Mouse (Mus musculus) embryonic facial prominence, embryonic 13.5 days (tissue): Measurements from ENCODE around the gene Vnn1. TPM values are rescaled to one million over a fixed set of nuclear protein-coding genes. Genes with fewer than 3 reads are reported as not detected.

ENCODE experiments used
- ATAC-seq: fragments of 200-750 bp; cut with Nextera tagmentation; 2 replicates; pipeline ENCODE4 v1.8.0; 2017; ENCODE audit warnings: low read depth; ENCODE audit not compliant: insufficient number of reproducible peaks, insufficient read depth, low FRiP score, low TSS enrichment
- H3K27ac ChIP-seq: fragments of 300-500 bp; sonication (generic); 2 replicates; pipeline ENCODE4 v1.5.1; 2015; ENCODE audit warnings: moderate library complexity, mild to moderate bottlenecking, inconsistent platforms
- H3K27me3 ChIP-seq: fragments of 300-500 bp; sonication (generic); 2 replicates; pipeline ENCODE4 v1.6.1; 2015; ENCODE audit warnings: mild to moderate bottlenecking, inconsistent platforms
- H3K36me3 ChIP-seq: fragments of 300-500 bp; sonication (generic); 2 replicates; pipeline ENCODE4 v1.6.1; 2015; ENCODE audit warnings: mild to moderate bottlenecking, inconsistent platforms
- H3K4me1 ChIP-seq: fragments of 300-500 bp; sonication (generic); 2 replicates; pipeline ENCODE4 v1.6.1; 2015; ENCODE audit warnings: inconsistent platforms
- H3K4me2 ChIP-seq: fragments of 300-500 bp; sonication (generic); 2 replicates; pipeline ENCODE4 v1.6.1; 2015; ENCODE audit warnings: moderate library complexity, mild to moderate bottlenecking, inconsistent platforms
- H3K4me3 ChIP-seq: fragments of 300-500 bp; sonication (generic); 2 replicates; pipeline ENCODE4 v1.5.1; 2015; ENCODE audit warnings: mild to moderate bottlenecking, inconsistent platforms
- H3K9ac ChIP-seq: fragments of 300-500 bp; sonication (generic); 2 replicates; pipeline ENCODE4 v1.6.1; 2015; ENCODE audit warnings: mild to moderate bottlenecking, inconsistent platforms
- H3K9me3 ChIP-seq: fragments of 300-500 bp; sonication (generic); 2 replicates; pipeline ENCODE4 v1.6.1; 2016; ENCODE audit warnings: inconsistent platforms
- WGBS: fragments of 180-500 bp; shearing (Covaris S2); methylation state at CpG from one replicate; pipeline ENCODE4 v1.1.7; 2015; ENCODE audit warnings: mixed read lengths; 5-methylcytosine and 5-hydroxymethylcytosine counted together
- polyA plus RNA-seq: library from polyadenylated mRNA; unstranded; fragments of >200 nt; fragmentation: Nextera tagmentation; extraction: Ambion mirVana; gene quantifications from 2 replicates; pipeline ENCODE4 v1.2.1, GENCODE M21; 2015

Gene Vnn1
- polyA plus RNA-seq, 1 experiment from 2014 or later = 0.41 TPM

- Histone ChIP-seq H3K4me2 (no peak within 1 kb of the TSS), H3K4me3 (no peak within 1 kb of the TSS), H3K36me3 (no peaks in the 10 kb centered on the region), H3K27me3 (no peaks in the 10 kb centered on the region), H3K4me1 (no peaks in the 10 kb centered on the region), H3K9me3 (no peaks in the 10 kb centered on the region), H3K27ac (no peak within 1 kb of the TSS), H3K9ac (no peak within 1 kb of the TSS)
- WGBS = 81% methylated on average over 4 of the region's 4 CpGs
- no peak for ATAC-seq
Measured at GRCm38 (mm10) chr10:23920056-23920455, 25.6 kb downstream of the Vnn1 start, which contains the start of gene Taar1. Taar1 (plus strand) TSS chr10:23920356.

DNA sequence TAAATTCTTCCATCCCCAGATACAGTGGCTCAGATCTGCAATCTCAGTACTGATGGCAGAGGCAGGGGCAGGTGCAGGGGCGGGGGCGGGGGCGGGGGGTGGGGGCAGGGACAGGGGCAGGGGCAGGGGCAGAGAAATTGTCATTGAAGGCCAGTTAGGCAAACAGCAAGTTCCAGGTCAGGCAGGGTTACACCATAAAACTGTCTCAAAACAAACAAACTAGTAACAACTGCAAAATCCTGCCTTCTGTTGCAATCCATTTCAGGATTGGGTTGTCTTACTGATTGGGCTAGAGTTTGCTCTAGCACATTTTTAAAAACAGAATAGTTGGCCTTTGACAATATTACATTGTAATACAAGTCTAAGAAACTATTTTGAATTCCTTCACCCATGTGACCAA, 28.0 kb downstream of the Vnn1 start:
- Histone ChIP-seq H3K9me3 (no peaks in the 10 kb centered on the region), H3K4me1 (no peaks in the 10 kb centered on the region), H3K27me3 (no peaks in the 10 kb centered on the region), H3K36me3 (no peaks in the 10 kb centered on the region), H3K9ac (no peak overlapping the region), H3K27ac (no peak overlapping the region), H3K4me3 (no peak overlapping the region), H3K4me2 (no peak overlapping the region)
- 78% methylated on average over 3 of the region's 3 CpGs for WGBS
- ATAC-seq = no peak

DNA sequence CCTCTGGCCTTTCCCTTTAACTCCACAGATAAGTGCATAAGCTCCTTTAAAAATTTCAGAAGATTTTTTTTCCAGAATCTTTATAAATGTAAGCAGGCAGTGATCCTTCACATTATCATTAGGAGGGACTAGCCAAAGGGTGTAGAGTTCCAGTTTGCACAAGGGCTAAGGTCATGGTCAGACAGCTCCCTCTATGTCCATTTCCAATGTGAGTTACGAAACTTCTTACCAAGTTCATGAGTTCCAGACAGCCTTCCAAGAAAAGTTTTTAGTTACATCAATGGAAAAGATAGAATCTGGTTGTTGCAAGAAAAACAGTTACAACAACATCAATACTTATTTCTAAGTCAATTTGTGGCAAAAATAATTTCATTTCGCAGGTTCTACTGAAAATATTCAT, 29.5 kb downstream of the Vnn1 start:
- Histone ChIP-seq H3K9ac (no peak overlapping the region), H3K4me2 (no peak overlapping the region), H3K4me1 (no peaks in the 10 kb centered on the region), H3K4me3 (no peak overlapping the region), H3K36me3 (no peaks in the 10 kb centered on the region), H3K27me3 (no peaks in the 10 kb centered on the region), H3K9me3 (no peaks in the 10 kb centered on the region), H3K27ac (no peak overlapping the region)
- no peak for ATAC-seq
- WGBS = 81% methylated on average over 2 of the region's 2 CpGs

DNA sequence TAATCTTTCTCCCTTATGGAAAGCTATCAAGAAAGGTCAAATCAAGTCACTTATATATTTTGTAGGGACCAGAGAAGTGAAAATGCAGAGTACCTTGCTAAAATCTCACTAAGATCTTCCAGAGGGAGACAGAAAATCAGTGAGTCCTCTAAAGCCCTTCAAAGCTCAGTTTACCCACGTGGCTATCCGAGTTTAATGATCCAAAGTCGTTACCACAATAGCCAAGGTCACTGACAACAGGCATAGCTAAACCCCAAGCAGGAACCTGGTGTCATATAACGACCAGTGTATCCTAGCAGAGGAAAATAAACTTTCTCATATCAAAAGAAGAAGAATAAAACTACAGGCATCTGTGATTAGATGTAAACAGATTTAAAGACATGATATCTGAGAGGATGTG, 43.1 kb downstream of the Vnn1 start:
- WGBS = 21% methylated on average over 4 of the region's 4 CpGs
- no peak for ATAC-seq
- H3K4me2 ChIP-seq = no peak overlapping the region
- H3K36me3 ChIP-seq = no peaks in the 10 kb centered on the region
- H3K27ac ChIP-seq = no peak overlapping the region
- H3K27me3 ChIP-seq = no peaks in the 10 kb centered on the region
- H3K4me1 ChIP-seq = no peaks in the 10 kb centered on the region
- no peak overlapping the region for H3K9ac ChIP-seq
- H3K9me3 ChIP-seq = no peaks in the 10 kb centered on the region
- H3K4me3 ChIP-seq = no peak overlapping the region

- Histone ChIP-seq H3K27me3 (no peaks in the 10 kb centered on the region), H3K9me3 (no peaks in the 10 kb centered on the region), H3K4me2 (no peak within 1 kb of the TSS), H3K4me3 (no peak within 1 kb of the TSS), H3K27ac (no peak within 1 kb of the TSS), H3K9ac (no peak within 1 kb of the TSS), H3K36me3 (no peaks in the 10 kb centered on the region), H3K4me1 (no peaks in the 10 kb centered on the region)
- ATAC-seq = no peak
- 60% methylated on average over 6 of the region's 6 CpGs for WGBS
Measured at GRCm38 (mm10) chr10:23938312-23938711, 43.8 kb downstream of the Vnn1 start, which contains the start of gene Taar2. Taar2 (plus strand) TSS chr10:23938572.

GRCm38 (mm10) chr10:23942465-23942864, 48.0 kb downstream of the Vnn1 start:
- no peaks in the 10 kb centered on the region for H3K36me3 ChIP-seq
- H3K27me3 ChIP-seq = no peaks in the 10 kb centered on the region
- no peak overlapping the region for H3K9ac ChIP-seq
- H3K4me1 ChIP-seq = no peaks in the 10 kb centered on the region
- 67% methylated on average over 5 of the region's 5 CpGs for WGBS
- H3K4me3 ChIP-seq = no peak overlapping the region
- H3K27ac ChIP-seq = no peak overlapping the region
- H3K4me2 ChIP-seq = no peak overlapping the region
- no peaks in the 10 kb centered on the region for H3K9me3 ChIP-seq
- no peak for ATAC-seq

DNA sequence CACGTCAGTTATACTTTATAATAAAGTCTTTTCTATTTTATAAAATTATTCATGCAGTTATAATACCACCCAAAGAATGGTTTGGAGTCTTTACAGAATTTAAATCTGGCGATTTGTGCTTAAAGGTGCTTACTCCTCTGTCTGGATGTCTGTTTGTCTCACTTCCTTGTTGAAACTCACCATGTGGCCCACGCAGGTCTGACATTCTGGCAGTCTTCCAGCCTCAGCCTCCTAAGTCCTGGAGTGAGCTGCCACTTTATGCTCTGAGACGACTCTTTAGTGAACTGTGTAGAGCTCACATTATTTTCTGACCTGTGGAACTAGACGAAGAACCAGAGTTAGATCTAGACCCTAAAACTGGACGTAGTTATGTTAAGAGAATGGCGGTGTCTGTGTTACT, 53.5 kb downstream of the Vnn1 start:
- Histone ChIP-seq H3K4me1 (no peaks in the 10 kb centered on the region), H3K27ac (no peak overlapping the region), H3K4me3 (no peak overlapping the region), H3K4me2 (no peak overlapping the region), H3K9me3 (no peaks in the 10 kb centered on the region), H3K36me3 (no peaks in the 10 kb centered on the region), H3K9ac (no peak overlapping the region), H3K27me3 (no peaks in the 10 kb centered on the region)
- ATAC-seq = no peak
- 72% methylated on average over 7 of the region's 7 CpGs for WGBS

DNA sequence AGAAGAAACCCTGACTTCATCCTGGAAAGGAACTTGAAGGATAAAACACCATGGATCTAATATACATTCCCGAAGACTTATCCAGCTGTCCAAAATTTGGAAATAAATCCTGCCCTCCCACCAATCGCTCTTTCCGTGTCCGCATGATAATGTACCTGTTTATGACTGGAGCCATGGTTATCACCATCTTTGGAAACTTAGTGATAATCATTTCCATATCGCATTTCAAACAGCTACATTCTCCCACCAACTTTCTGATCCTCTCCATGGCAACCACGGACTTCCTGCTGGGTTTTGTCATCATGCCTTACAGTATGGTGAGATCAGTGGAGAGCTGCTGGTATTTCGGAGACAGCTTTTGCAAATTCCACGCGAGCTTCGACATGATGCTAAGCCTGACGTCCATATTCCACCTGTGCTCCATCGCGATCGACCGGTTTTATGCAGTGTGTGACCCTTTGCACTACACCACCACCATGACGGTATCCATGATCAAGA, 55.1 kb downstream of the Vnn1 start, which contains the start of gene Taar3:
Taar3 (plus strand) TSS at position 51 of the 498 bp plus-strand sequence.
- H3K4me2 ChIP-seq = no peak within 1 kb of the TSS
- no peaks in the 10 kb centered on the region for H3K9me3 ChIP-seq
- no peak for ATAC-seq
- H3K27ac ChIP-seq = no peak within 1 kb of the TSS
- H3K9ac ChIP-seq = no peak within 1 kb of the TSS
- WGBS = 86% methylated on average over 16 of the region's 16 CpGs
- no peaks in the 10 kb centered on the region for H3K4me1 ChIP-seq
- no peaks in the 10 kb centered on the region for H3K36me3 ChIP-seq
- H3K27me3 ChIP-seq = no peaks in the 10 kb centered on the region
- H3K4me3 ChIP-seq = no peak within 1 kb of the TSS

DNA sequence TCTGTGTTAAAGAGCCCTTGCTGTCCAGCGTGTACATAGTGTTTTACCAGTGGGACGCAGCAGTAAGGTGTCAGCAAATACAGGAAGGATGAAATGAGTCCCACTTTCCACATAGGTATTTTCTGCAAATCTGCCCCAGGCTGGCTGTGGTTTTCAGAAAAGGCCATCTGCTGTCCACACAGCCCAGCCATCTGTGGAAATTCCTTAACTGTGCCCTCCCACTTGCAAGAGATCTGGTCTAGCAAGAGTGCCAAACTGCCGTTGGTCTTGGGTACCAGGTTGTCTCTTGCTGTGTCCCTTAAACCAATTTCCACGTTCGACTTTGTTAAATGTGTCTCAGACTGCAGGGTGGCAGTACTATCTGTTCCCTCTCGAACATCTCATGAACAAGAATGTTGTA, 57.2 kb downstream of the Vnn1 start:
- H3K27me3 ChIP-seq = no peaks in the 10 kb centered on the region
- no peak overlapping the region for H3K27ac ChIP-seq
- WGBS = 75% methylated on average over 6 of the region's 6 CpGs
- no peak overlapping the region for H3K4me2 ChIP-seq
- no peak overlapping the region for H3K4me3 ChIP-seq
- no peaks in the 10 kb centered on the region for H3K4me1 ChIP-seq
- no peaks in the 10 kb centered on the region for H3K36me3 ChIP-seq
- no peak overlapping the region for H3K9ac ChIP-seq
- no peak for ATAC-seq
- no peaks in the 10 kb centered on the region for H3K9me3 ChIP-seq

Other genes with a start within 250 kb of the Vnn1 start
- 245 and 261 TPM in 2 replicates for gene Rps12, start 107.4 kb upstream of the Vnn1 start, polyA plus RNA-seq
- 32.3 and 35.6 TPM in 2 replicates for gene Slc18b1, start 97.7 kb upstream of the Vnn1 start, polyA plus RNA-seq
- gene Vnn3, start 43.2 kb upstream of the Vnn1 start, polyA plus RNA-seq = not detected in 2 replicates
- not detected in 2 replicates for gene Taar1, start 25.7 kb downstream of the Vnn1 start, polyA plus RNA-seq
- gene Taar2, start 43.9 kb downstream of the Vnn1 start, polyA plus RNA-seq = 0.27 TPM in 1 of 2 replicates, not detected in the other
- gene Taar3, start 54.9 kb downstream of the Vnn1 start, polyA plus RNA-seq = not detected in 2 replicates
- gene Taar4, start 65.8 kb downstream of the Vnn1 start, polyA plus RNA-seq = not detected in 2 replicates
- gene Taar5, start 76.0 kb downstream of the Vnn1 start, polyA plus RNA-seq = not detected in 2 replicates
- gene Taar6, start 91.0 kb downstream of the Vnn1 start, polyA plus RNA-seq = not detected in 2 replicates
- gene Taar7a, start 98.8 kb downstream of the Vnn1 start, polyA plus RNA-seq = not detected in 2 replicates
- gene Taar7b, start 105.3 kb downstream of the Vnn1 start, polyA plus RNA-seq = not detected in 2 replicates
- not detected in 2 replicates for gene Taar7d, start 132.5 kb downstream of the Vnn1 start, polyA plus RNA-seq
- gene Taar7e, start 142.9 kb downstream of the Vnn1 start, polyA plus RNA-seq = not detected in 2 replicates
- not detected in 2 replicates for gene Taar7f, start 154.8 kb downstream of the Vnn1 start, polyA plus RNA-seq
- not detected in 2 replicates for gene Taar8a, start 181.8 kb downstream of the Vnn1 start, polyA plus RNA-seq
- not detected in 2 replicates for gene Taar8b, start 197.6 kb downstream of the Vnn1 start, polyA plus RNA-seq
- gene Taar8c, start 207.2 kb downstream of the Vnn1 start, polyA plus RNA-seq = not detected in 2 replicates
- gene Taar9, start 214.8 kb downstream of the Vnn1 start, polyA plus RNA-seq = not detected in 2 replicates